Mouse (Mus musculus) heart, postnatal 0 days (tissue): ENCODE measurements around the gene Fank1. TPM values are rescaled to one million over a fixed set of nuclear protein-coding genes. Genes with fewer than 3 reads are reported as not detected.

ENCODE experiments used
- ATAC-seq: fragments of 200-750 bp; cut with Nextera tagmentation; 2 replicates; pipeline ENCODE4 v1.8.0; 2017; ENCODE audit warnings: low read depth, moderate number of reproducible peaks, moderate library complexity; ENCODE audit not compliant: insufficient read depth
- DNase-seq: peaks from one replicate; pipeline ENCODE4 v3.0.0-alpha.2; 2016; ENCODE audit warnings: low spot score
- H3K27ac ChIP-seq: fragments of 300-500 bp; sonication (generic); 2 replicates; pipeline ENCODE4 v1.5.1; 2014; ENCODE audit warnings: low read depth, mild to moderate bottlenecking
- H3K27me3 ChIP-seq: fragments of 300-500 bp; sonication (generic); 2 replicates; pipeline ENCODE4 v1.6.1; 2014; ENCODE audit warnings: low read length, mixed read lengths; ENCODE audit not compliant: control insufficient read depth, insufficient read depth
- H3K36me3 ChIP-seq: fragments of 300-500 bp; sonication (generic); replicated peaks from 2 replicates; pipeline ENCODE4 v1.6.1; 2014; ENCODE audit warnings: low read length, mixed read lengths; ENCODE audit not compliant: control insufficient read depth, insufficient read depth
- H3K4me1 ChIP-seq: fragments of 300-500 bp; sonication (generic); 2 replicates; pipeline ENCODE4 v1.6.1; 2014; ENCODE audit warnings: antibody characterized with exemption; ENCODE audit not compliant: control insufficient read depth, insufficient read depth
- H3K4me2 ChIP-seq: fragments of 300-500 bp; sonication (generic); 2 replicates; pipeline ENCODE4 v1.6.1; 2014; ENCODE audit warnings: low read depth, mild to moderate bottlenecking, low read length, moderate library complexity
- H3K4me3 ChIP-seq: fragments of 300-500 bp; sonication (generic); 2 replicates; pipeline ENCODE4 v1.5.1; 2014; ENCODE audit warnings: low read depth, low read length
- H3K9ac ChIP-seq: fragments of 300-500 bp; sonication (generic); replicated peaks from 2 replicates; pipeline ENCODE4 v1.6.1; 2014; ENCODE audit warnings: low read depth, low read length, mixed read lengths
- H3K9me3 ChIP-seq: fragments of 300-500 bp; sonication (generic); replicated peaks from 2 replicates; pipeline ENCODE4 v1.6.1; 2016; ENCODE audit warnings: low read length; ENCODE audit not compliant: control insufficient read depth
- CTCF ChIP-seq: IDR thresholded peaks from 2 replicates; pipeline ENCODE4 v1.5.1; 2016; ENCODE audit warnings: antibody characterized with exemption, control low read depth, low read depth
- EP300 ChIP-seq: IDR thresholded peaks from 2 replicates; pipeline ENCODE4 v1.6.1; 2016; ENCODE audit warnings: antibody characterized with exemption, low read depth
- WGBS: fragments of 180-500 bp; shearing (Covaris S2); extraction: QIAGEN DNeasy Blood & Tissue Kit; methylation state at CpG from one replicate; pipeline ENCODE4 v1.1.7; 2014; 5-methylcytosine and 5-hydroxymethylcytosine counted together
- polyA plus RNA-seq: library from polyadenylated mRNA; unstranded; fragments of >200 nt; fragmentation: Nextera tagmentation; extraction: Ambion mirVana; gene quantifications from 2 replicates; pipeline ENCODE4 v1.2.1, GENCODE M21; 2015
- total RNA-seq: library from RNA; depleted of rRNA; stranded (reverse); fragments of >200 nt; gene quantifications from 2 replicates; pipeline ENCODE4 v1.2.3, GENCODE M21; 2014; ENCODE audit warnings: low replicate concordance

Fank1 gene
- total and polyA plus RNA-seq, 2 experiments from 2014 or later = 0.08 TPM; not detected in 1

DNA sequence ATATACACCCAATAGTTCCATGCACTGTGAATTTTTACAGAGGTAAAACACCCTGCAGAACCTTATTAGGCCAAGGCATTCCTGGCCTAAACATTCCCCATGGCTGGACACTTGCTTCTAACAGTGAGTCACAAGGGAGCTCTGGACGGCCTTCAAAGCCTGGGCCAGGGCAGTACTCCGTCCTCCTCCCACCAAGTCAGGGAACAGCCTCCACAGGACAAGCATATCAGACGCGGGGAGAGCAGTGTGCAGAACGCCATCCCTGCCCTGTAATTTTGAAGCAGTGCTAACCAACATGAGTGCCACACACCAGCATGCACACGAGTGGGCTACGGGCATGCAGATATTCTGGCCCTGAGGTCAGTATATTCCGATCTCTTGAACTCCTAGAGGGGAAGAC is 29.3 kb upstream of the Fank1 start:
- Histone ChIP-seq H3K4me3 (no peak overlapping the region), H3K36me3 (peaks cover 3% of the 10 kb centered on the region), H3K9ac (0 out of 2 replicates have a peak overlapping the region, but pooled peaks have one; percentile 11), H3K4me2 (no peak overlapping the region), H3K27me3 (no peaks in the 10 kb centered on the region), H3K4me1 (peaks cover 60% of the 10 kb centered on the region), H3K27ac (peak overlapping the region; percentile 80), H3K9me3 (no peaks in the 10 kb centered on the region)
- 37% methylated on average over 8 of the region's 8 CpGs for WGBS
- ATAC-seq (peak; percentile 55), DNase-seq (peak; percentile 38)
- TF ChIP-seq EP300 = no peak
- no peak for TF ChIP-seq CTCF

DNA sequence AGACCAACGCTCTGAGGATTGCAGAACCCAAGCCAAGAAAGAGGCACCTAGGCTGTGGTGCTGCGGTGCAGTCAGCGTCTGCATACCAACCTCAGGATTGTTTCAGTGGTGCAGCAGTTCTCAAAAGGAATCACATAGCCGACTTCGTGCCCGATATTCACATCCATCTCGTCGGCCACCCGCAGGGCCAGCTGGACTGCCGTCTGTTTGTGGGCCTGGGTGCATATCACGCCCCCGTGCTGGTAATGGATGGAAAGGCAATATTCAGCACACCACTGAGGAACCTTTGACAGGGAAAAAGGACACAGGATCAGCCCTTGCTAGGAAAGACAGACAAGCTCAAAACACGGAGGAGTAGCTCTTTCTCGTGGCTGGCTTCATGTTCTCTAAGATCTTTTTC is 27.9 kb upstream of the Fank1 start:
- TF ChIP-seq CTCF (no peak), EP300 (no peak)
- no peak for DNase-seq
- WGBS = 48% methylated on average over 14 of the region's 14 CpGs
- Histone ChIP-seq H3K27ac (peak overlapping the region; percentile 80), H3K4me1 (peaks cover 49% of the 10 kb centered on the region), H3K9me3 (no peaks in the 10 kb centered on the region), H3K36me3 (no peaks in the 10 kb centered on the region), H3K9ac (no peak overlapping the region), H3K4me2 (peak overlapping the region; percentile 31), H3K4me3 (no peak overlapping the region), H3K27me3 (no peaks in the 10 kb centered on the region)
- no peak for ATAC-seq

DNA sequence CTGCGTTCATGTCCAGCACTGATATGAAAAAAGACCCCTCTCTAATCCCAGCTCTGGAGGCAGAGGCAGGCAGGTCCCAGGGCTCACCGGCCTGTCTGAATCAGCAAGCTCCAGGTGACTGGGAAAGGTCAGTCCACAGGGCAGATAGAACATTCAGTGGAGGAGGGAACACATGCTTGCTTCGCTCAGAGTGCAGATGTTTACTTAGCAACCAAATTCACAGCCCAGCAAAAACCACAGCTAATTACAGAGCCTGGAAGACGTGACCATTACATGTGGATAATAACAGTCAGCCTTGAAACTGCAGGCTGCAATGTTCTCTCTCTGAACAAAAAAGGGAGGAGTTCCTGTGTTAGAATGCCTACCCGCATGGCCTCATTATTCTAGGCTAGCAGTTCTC is 26.0 kb upstream of the Fank1 start:
- DNase-seq (peak; percentile 69), ATAC-seq (peak; percentile 56)
- Histone ChIP-seq H3K27me3 (no peaks in the 10 kb centered on the region), H3K4me2 (no peak overlapping the region), H3K9ac (no peak overlapping the region), H3K36me3 (0 out of 2 replicates have a peak, but pooled peaks cover 4% of the 10 kb centered on the region), H3K4me1 (peaks cover 32% of the 10 kb centered on the region), H3K27ac (peak overlapping the region; percentile 76), H3K9me3 (no peaks in the 10 kb centered on the region), H3K4me3 (no peak overlapping the region)
- WGBS = 33% methylated on average over 5 of the region's 5 CpGs
- TF ChIP-seq CTCF = no peak

DNA sequence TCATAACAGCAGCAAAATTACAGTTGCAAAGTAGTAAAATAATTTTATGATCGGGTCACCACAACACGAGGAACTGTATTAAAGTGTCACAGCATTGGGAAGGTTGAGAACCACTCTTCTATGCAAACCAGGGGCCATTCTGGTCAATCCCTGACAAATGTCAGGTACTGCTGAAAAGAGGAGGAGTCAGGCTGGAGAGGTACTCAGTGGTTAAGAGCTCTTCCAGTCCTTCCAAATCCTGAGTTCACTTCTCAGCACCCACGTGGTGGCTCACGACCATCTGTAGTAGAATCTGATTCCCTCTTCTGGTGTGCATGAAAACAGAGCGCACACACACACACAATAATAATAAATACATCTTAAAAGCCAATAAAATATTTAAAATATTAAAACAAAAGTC is 25.5 kb upstream of the Fank1 start:
- H3K4me1 ChIP-seq = peaks cover 32% of the 10 kb centered on the region

DNA sequence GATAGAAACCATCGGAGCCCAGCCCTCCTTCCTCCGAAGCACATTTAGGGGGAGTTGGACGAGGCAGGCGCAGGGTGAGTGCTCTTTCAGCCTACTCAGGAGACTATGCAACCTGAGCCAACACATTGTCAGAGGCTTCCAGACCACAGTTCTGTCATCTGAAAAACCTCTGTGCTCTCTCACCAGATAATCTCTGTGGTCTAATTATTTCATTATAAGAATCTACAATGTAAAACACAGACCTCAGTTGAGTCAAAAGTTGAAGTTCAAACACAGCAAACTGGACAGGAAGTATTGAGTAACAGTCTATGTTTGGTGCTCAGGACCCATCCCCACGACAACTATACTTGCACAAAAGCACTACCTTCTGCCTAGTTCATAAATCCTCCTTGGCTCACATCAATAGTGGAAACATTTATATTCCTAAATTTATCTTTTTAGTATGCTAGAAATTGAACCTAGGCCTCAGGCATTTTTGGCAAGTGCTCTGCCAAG is 18.7 kb upstream of the Fank1 start:
- TF ChIP-seq EP300 (no peak), CTCF (no peak)
- Histone ChIP-seq H3K4me2 (no peak overlapping the region), H3K27ac (no peak overlapping the region), H3K4me3 (no peak overlapping the region), H3K9ac (no peak overlapping the region), H3K4me1 (no peaks in the 10 kb centered on the region; the same call in 1 of the 2 replicates), H3K9me3 (no peaks in the 10 kb centered on the region), H3K36me3 (peaks cover 4% of the 10 kb centered on the region; the same call in 1 of the 2 replicates), H3K27me3 (no peaks in the 10 kb centered on the region)
- ATAC-seq = no peak
- DNase-seq = no peak
- 39% methylated on average over 5 of the region's 5 CpGs for WGBS

More for the DNA sequence above, 25.5 kb upstream of the Fank1 start:
- Histone ChIP-seq H3K27ac (peak overlapping the region; percentile 76), H3K9ac (no peak overlapping the region), H3K36me3 (0 out of 2 replicates have a peak, but pooled peaks cover 4% of the 10 kb centered on the region), H3K4me2 (no peak overlapping the region), H3K27me3 (no peaks in the 10 kb centered on the region), H3K4me3 (no peak overlapping the region), H3K9me3 (no peaks in the 10 kb centered on the region)
- 39% methylated on average over 5 of the region's 5 CpGs for WGBS
- ATAC-seq (peak; percentile 50; the same call in 1 of the 2 replicates), DNase-seq (peak; percentile 44)
- TF ChIP-seq EP300 (no peak), CTCF (no peak)

DNA sequence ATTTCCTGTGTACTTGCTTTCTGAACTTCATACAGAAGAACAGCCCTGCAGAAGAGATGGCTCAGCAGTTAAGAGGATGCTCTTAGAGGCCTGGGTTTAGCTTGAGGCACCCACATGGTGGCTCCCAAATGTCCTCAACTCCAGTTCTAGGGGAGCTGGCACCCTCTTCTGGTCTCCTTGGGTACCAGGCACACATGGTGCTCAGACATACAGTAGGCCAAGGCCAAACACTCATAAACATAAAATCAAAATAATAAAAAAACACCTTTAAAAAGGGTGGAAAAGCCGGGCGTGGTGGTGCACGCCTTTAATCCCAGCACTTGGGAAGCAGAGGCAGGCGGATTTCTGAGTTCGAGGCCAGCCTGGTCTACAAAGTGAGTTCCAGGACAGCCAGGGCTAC is 17.9 kb upstream of the Fank1 start:
- H3K9me3 ChIP-seq = no peaks in the 10 kb centered on the region
- WGBS = 96% methylated on average over 5 of the region's 5 CpGs
- H3K4me1 ChIP-seq = no peaks in the 10 kb centered on the region; the same call in 1 of the 2 replicates
- no peak overlapping the region for H3K4me2 ChIP-seq
- H3K36me3 ChIP-seq = peaks cover 4% of the 10 kb centered on the region; the same call in 1 of the 2 replicates
- TF ChIP-seq CTCF (no peak), EP300 (no peak)
- H3K27ac ChIP-seq = no peak overlapping the region
- H3K9ac ChIP-seq = no peak overlapping the region
- DNase-seq (no peak), ATAC-seq (no peak)
- H3K4me3 ChIP-seq = no peak overlapping the region
- H3K27me3 ChIP-seq = no peaks in the 10 kb centered on the region
